Mouse (Mus musculus): Measurements from ENCODE around the gene Osbpl6.

The Osbpl6 gene

DNA sequence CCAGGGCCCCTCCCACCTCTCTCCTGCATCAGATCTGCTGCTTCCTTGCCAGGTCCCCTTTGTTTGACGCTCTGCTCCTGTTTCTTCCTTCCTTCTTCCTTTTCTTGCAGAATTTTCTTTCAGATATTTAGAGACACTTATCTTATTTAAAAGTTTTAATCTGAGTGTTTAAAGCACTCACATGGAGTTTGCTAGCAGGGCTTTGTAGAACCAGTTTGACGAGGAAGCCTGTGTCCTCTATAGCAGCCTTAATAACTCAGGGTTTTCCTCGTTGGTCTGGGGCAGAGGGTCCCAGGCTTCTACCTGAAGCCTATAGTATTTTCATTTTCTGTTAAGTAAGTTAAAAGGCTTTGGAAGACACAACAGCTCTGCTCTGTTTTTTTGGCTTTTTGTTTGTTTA lies 20.5 kb downstream of the Osbpl6 start:
- no peak for DNase-seq

DNA sequence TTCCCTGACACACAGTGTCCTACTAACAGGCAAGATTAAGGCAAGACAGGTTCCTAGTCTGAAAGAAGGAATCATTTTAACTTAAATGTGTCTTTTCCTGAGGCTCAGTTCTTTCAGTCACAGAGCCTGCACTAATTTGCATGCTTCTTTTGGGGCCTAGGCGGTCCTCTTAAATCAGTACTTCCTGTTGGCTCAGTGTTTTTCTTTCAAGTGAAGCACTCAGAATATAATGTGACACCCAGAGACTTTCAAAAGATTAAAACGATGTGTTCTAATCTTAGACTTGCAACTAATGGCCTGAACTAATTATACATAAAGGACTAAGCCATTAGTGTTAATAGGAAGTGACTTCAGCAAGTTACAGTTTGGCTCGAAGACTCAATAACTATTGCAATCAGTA lies 23.0 kb downstream of the Osbpl6 start:
- DNase-seq: no peak

DNA sequence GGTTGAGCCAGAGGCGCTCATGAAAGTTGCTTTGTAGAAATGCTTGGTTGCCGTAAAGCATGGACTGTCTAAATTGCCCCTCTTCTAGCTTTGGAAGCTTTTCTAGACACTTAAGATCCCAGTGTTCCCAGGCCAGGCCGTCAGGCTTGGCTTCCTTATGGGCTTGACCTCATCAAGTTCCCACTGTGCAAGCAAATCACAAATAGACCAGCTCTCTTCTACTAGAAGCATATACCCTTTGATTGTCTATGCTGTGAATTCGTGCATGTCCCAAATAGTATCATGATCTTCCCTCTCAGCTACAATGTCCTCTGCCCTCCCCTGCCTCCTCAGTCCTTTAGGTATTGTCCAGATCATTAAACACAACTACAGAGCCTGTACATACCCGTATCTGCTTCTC lies 23.5 kb downstream of the Osbpl6 start:
- DNase-seq: no peak

DNA sequence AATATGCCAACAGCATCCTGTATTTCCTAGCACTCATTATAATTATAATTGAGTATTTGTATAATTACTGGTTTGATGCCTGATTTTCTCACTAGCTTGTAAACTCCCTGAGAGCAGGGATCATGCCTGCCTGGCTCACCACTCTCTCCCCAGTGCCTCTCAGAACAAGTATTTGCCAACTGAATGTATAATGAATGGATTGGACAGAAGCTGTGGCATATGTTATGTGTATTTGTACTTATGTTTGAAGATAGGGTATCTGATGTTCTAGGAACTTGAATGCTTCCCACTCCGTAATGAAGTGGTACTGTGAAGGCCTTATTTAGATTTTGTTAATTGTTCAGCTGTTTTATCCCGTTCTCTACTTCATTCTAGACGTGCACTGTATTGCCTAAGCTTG lies 24.2 kb downstream of the Osbpl6 start:
- no peak for DNase-seq

DNA sequence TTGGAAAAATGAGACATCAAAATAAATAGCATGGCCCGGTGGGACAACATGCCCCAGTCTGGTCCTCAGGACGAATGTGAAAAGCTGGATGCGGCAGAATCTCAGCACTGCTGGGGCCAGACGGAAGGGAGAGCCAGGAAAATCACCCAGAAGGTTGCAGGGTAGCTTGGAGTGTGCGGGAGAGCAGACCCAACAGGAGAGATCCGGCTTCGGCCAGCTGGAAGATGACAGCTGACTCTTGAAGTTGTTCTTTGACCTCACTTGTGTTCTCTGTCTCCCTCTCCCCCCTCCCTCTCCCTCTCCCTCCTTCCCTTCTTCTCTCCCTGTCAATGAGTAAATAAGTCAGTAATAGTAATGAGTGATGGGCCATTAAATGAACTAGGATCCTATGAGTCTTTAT lies 27.9 kb downstream of the Osbpl6 start:
- no peak for DNase-seq

DNA sequence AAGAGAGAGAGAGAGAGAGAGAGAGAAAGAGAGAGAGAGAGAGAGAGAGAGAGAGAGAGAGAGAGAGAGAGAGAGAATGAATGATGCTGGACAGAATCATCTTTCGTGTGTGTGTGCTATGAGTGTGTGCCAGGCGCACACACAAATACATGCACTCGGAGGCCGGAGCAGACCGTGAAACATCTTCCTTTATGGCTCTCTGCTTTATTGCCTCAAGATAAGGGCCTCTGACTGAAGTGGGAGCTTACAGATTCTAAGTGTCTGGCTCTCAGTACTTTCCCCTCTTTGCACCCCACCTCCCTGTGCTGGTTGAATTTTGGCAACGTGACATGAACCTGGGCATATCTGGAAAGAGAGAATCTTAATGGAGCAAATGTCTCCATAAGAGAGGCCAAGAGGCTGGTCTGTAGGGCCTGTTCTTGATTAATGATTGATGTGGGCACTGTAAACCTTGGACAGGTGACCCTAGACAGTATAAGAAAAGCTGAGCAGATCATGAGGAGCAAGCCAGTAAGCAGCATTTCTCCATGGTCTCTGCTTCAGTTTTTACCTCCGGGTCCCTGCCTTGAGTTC lies 29.4 kb downstream of the Osbpl6 start:
- DNase-seq: no peak

DNA sequence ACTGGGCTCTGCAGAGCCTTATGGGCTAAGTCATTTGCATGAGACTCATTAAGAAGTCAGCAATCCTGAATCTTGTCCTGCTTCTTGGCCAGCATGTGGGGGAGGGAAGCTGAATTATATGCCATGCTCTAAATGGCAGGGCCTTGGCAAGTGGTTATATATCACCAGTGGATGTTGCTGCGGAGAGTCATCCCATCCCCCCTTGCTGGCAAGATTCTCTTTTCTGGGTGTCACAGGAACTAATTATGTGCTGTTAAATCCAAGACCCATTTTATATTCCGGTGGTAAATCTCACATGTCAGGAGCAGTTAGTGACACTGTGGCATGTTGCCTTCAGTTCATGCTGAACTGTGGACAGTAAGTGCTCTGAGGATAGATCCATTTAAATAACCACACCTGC lies 31.1 kb downstream of the Osbpl6 start:
- no peak for DNase-seq

DNA sequence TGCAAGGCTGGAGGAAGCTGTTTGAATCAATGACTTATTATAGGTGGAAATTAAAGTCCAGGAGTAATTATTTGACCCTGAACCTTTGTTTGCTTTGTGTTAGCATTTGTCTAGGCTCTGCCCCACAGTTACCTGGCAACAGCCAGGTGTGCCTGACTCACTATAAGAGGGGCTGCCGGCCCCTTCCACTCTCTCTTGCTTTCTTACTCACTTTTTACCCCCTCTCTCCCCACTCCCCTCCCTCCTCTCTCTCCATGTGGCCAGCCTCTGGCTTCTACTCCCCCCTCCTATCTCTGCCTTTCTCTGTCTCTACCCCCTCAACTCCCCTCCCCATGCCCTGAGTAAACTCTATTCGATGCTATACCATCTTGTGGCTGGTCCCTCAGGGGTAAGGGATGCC lies 33.2 kb downstream of the Osbpl6 start:
- no peak for DNase-seq

DNA sequence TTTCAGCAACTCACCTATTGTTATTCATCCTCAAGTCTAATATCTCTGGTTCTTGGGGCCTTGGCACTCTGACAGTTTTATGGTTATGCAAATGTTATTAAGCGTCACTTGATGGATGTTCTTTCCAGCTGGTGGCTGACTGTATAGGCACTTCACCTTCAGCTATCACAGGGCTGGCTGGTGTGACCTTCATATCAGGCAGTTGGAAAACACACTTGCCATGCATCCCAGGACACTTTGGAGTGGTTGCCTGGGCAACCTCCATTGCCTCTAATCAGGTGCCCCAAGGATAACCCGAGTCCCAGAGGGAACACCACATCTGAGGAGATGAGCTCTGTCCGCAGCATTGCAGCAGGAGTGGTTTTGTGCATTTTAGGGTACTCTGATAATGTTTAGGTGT lies 35.8 kb downstream of the Osbpl6 start:
- no peak for DNase-seq

DNA sequence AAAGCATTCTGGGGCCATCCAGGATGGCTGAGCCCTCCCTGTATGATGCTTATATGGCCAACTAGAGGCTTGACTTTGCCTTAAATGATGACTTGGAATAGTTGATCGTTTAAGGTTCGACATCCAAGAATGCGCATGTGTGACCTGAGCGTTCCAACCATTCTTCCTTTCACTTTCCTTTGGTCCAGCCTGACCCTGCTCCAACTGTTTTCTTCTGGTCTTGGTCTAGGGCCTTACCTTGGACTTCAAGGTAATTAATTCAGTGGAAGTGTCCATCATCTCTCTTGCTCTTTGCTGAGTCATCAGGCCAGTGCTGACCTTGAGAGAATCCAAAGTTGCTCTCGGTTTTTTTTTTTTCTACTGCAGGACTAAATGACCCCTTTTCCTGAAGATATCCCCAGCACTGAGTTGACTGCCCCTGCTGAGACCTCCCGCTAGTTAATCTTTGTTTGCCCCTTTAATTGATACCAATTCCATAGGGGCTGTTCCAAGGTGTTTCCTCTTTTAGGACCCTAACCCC lies 43.6 kb downstream of the Osbpl6 start:
- no peak for DNase-seq

DNA sequence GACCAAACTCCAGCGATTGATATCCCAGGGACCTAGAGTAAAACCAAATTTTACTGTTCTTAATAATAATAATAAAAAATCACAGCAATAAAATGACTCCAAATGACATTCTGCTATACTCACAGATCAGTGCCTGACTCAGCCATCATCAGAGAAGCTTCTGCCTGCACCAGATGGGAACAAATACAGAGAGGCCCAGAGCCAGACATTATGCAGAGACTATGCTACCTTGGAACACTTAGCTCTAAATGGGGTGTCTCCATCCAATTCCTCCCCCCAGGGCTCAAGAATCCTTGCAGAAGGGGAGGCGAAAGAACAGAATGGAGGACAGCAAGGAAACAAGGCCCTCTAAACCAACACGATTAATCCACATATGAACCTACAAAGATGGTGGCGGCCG lies 60.4 kb downstream of the Osbpl6 start:
- no peak for DNase-seq

DNA sequence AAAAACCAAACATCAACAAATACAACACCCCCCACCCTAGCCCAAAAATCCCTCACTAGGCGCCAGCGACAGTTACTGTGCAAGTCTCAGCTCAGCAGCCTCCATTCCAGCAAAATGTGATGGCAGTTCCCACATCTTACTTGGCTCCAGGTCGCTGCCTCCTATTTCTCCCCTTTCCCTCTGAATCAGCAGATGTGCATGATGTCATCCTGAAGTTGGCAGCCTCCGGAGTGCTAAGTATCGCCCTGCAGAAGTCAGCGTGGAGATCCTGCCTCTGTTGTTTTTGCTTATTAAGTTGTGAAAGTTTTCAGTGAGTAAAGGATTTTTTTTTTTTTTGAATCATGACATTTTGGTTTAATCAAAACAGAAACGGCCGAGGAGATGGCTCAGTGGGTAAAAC lies 61.9 kb downstream of the Osbpl6 start:
- no peak for DNase-seq

DNA sequence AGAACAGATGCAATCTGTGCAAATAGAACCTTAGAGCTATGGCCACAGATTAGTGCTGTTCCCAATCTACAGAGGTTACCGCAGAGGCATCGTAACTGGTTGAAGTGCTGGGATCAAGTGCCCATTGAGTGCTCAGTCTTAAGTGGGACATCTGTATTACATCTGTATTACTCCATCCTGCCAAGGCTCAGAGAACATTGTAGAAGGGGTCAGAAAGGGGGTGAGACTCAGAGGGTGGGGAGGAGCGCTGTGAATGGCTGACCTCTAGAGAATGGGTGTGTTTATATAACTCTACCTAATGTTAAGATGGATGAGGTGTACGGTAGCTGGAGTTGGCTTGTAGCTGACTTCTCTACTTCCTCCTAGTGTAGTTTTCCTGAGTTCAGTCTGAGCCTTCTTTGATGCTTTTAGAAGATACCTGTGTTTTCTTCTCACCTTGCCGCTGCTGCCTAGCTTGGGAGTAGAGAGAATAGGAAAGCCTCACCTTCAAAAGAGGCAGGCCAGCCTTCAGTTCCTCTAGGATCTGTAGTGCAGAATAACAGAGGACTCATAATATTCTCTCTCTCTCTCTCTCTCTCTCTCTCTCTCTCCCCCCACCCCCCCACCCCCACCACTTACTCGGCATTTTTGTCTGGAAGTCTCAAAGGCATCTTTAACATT lies 62.9 kb downstream of the Osbpl6 start:
- no peak for DNase-seq

DNA sequence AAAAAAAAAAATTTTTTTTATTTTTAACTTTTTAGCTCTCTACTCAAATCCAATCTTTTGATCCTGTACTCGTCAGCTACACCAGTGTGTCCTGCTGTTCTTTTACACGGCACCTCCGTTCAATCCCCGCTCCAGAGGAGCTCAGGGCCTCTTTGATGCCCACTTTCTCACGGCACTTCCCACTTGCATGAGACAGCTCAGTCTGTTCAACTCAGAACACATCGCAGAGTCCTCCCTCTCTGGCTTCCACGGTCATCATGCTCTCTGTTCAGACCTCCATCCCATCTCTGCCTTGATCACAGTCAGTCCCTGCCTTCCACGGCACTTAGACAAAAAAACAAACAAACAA lies 63.4 kb downstream of the Osbpl6 start:
- DNase-seq: no peak

DNA sequence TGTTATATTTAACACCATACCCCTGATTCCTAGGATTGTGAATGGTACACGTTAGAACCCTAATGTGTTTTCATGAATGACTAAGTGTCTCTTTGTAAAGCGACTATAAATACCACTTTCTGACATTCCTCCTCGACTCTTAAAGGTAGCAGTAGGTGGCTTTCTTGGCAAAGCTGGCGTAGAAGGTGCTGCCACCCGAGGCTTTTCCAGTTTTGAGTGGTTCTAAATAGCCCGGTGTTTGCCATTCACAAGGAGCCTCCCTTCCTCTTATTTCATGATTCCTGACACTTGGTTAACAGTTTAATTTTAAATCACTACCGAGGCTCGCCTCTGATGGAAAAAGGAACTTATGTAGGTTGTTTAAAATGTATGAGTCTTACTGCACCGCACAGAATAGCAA lies 64.1 kb downstream of the Osbpl6 start:
- DNase-seq: no peak

DNA sequence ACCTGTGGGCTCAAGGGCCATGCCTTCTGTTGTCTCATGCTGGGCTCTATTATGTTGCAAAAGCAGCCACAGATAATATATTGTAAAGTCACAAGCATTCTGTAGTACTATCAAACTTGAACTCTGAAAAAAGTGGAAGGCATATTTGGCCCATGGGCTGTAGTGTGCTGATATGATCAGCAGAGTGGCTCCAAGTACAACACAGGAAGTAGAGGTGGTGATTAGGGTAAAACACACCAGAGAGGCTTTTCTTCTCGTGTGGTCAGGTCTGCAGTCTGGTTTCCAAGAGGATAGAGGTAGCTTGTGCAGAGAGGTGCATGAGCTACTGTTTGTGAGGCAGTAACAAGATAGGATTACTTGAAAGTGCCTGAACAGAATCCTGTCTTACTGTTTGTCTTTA lies 69.5 kb downstream of the Osbpl6 start:
- no peak for DNase-seq

DNA sequence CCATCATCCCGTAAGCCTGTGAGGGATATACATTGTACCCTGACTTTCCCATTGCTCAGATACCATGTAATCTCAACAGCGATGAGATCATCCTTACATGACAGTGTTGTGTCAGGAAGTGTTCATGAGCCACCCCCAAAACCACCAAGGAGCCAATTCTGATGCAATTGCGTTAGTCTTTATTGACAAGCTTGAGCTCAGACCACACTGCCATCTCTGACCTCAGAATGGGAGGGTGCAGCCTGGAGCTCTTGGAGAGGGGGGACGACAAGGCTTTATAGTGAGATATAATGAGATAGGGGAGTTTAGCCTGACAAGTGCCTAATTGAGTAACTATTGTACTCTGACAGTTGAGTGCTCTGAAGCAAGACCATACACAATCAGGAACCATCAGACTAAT lies 82.5 kb downstream of the Osbpl6 start:
- no peak for DNase-seq

DNA sequence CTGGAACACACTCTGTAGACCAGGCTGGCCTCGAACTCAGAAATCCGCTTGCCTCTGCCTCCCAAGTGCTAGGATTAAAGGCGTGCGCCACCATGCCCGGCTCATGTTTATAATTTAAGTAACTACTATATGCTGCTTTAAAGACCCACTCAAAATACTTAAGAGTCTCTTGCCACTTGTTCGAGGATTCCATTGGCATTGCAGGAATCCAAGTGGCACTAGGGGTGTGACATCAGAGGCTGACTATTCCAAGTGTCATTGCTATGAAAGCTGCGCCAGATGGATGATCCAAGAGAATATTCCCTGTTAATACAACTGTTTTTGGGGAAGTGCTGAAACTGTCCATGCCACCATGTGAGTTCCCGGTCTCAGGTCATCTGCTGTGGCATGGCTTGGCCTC lies 83.9 kb downstream of the Osbpl6 start:
- DNase-seq: no peak

DNA sequence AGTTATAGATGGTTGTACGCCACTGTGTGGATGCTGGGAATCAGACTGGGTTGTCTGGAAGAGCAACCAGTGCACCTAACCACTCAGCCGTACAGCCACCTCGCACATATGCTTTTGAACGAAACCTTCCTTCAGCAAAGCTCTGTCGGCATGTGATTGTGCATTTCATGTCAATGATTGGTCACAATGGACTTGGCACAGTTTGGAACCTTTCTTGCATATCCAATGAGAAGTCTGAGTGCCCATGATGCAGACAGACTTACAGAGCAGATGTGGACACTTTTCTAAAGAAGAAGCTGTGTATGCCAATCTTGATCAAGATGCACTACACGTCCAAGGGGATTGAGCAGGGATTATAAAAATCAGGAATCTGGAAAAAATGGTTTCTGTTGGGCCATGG lies 85.1 kb downstream of the Osbpl6 start:
- no peak for DNase-seq

DNA sequence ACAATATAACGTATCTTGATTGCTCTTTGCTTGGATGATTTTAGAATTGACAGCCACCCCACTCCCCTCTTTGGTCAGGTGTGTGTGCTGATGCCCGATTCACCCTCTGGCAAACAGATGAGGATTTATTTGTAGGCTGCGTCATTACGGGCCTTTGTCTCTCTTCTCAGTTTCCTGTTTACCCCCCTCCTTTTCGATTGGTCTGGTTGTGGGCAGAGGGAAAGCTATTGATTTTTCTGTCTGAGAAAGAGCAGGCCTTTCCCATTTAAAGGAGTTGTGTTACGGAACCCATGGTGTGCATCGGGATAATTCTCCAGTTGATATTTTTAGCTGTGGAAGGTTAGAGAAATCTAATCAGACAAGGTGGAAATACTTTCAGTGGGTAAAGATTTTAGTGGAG lies 85.9 kb downstream of the Osbpl6 start:
- DNase-seq: no peak

DNA sequence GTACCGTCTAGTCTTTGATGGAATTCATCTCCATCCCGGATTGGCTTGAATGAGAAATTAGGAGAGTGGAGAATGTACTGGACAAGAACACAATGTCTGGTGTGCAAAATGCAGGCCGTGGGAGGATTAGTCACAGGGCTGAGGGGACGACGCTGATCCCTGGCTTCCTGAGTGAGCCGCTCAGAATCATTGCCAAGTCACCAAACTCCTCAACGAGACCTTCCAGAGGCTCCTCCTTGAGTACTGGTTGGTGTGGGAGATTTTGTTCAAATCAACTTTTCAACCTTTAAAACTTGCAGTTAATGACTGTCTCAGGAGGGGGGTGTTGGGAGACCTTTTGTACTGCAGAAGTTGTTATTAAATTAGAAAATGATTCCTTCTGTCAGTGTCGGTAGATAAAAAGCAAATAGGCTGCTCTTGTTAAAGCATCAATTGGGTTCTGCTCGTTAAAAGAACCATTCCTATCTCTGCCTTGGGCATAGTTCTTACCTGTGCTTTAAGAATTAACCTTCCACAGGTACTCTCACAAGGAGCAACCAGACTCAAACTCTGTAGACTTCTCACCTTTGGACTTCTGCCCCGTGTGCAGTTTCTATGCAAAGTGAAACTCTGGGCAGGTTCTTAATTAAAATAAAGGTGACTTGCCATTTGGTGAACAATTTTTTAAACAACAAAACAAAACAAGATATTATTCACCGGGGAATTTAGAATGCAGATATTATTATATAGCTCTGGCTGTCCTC lies 89.9 kb downstream of the Osbpl6 start:
- DNase-seq: no peak

DNA sequence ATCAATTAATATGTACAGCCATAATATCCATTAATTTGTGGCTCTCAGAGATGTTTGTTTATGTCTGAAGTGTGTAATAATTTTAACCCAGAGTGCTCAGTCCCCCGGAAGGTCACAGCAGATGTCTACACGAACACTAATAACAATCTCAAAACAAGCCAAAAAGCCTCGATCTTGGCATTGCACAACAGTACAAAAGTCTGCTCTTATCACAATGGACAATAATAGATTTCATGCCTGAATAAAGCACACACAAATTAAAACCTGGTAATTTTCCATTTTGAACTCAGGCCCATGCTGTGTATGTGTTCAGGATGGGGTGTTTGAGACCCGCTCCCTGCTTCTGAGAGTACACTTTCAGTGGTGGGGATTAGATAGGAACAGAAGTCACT lies 90.4 kb downstream of the Osbpl6 start:
- no peak for DNase-seq

DNA sequence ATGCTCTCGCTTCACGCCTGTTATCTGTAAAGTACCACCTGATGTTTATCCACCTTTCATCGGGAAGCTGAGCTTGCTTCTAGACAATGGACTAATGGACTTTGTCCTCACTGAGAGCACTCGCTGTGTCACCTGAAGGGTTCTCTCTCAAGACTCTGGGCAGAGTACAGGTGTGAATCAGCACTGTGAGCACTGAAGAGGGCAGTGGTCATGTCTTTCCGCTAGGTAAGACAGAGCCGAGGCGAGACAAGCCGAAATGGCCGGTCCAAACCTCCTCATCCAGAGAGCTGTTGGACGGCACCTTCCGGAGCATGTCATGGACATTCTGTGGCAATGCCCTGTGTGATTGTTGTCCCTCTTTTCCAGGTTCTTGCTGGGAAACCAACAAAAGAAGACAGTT lies 92.6 kb downstream of the Osbpl6 start:
- no peak for DNase-seq

DNA sequence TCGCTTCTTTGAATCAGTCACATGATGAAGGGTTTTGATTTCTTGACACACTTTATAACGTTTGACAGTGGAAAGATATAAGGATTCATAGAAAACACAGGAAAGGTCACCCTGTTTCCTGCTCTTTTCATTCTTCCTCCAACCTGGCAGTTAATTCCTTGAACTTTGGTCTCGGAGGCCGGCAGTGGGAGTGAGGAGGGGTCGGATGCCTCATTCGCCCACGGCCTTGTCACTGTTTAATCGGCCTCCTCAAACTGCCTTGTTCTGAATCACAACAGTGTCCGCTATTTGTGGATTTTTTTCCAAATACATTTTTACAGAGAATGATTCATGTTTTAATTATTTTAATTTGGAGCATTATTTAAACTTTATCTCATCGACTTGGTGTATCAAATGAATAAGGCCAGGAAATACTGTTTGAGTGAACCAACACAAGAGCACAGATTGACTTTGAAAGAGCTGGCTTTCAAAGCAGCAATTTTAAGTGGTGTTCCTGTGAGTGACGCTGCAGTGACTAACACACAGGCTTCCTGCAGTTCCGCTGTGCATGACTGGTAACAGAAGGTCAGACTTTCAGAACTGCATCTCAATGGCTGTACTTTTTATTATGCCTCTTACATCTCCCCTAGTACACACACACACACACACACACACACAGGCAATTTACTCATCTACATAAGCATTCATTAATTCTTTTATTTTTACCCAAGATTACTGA lies 98.0 kb downstream of the Osbpl6 start:
- DNase-seq: no peak
